Mouse (Mus musculus): Measurements from ENCODE around the gene Prss35.

DNA sequence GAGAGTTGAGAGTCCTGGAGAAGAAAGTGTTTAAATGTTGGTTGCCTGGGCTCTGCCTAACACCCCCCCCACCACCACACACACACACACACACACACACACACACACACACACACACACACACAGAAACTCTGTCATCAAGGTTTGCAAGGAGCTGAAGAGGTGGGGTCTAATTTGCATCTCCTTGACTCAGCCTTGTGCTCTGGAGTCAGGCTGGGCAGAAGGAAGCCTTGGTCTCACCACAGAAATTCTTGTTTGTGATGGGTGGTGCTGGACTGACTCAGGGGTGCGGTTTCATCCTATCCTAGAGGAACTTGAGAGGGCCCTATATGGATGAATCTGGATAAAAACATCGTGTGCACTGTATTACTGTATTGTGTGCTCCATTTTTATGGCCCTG lies 22.7 kb upstream of the Prss35 start:
- TF ChIP-seq POLR2A (IDR thresholded peaks at IDR 0.05; ENCODE audit: low read depth, low read length) (no peak), CTCF (IDR thresholded peaks at IDR 0.05; ENCODE audit: extremely low read depth, insufficient read depth, insufficient read length, insufficient replicate concordance) (no peak)

Measured in spleen, adult 2 months (tissue).